ENCODE assay signal across 21 mouse cellular contexts in the genomic region with DNA sequence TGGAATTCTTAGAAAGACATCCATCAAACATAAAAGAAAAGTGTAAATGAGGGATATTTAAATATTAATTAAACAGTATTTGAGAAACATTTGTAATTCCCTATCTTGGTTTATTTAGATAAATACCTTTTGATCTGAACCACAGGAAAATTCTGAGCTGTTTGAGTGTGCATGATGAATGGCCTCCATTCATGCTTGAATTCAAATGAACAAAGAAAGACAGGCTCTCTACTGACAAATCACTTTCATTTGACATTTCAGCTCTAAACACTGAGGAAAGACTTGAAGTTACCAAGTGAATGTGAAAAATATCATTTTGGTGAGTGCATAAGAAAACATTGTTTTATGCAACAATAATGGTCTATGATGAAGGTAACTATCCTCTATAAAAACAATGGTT.
"Had no signal": no experiment of that assay in that cellular context is flagged by ENCODE, and none has a peak within 500 bp of the region (broad histone marks: within the 10 kb centered on the region; RNA-seq: fewer than 3 reads in every experiment).

No protein-coding gene starts in this region.

- DNase-seq: liver, embryonic 13.5 days; liver, postnatal 0 days; lung, adult 2 months; lung, postnatal 14 days; lung, postnatal 36 days; right cerebral cortex, postnatal 14 days; thymus, adult 2 months; thymus, postnatal 25 days had no signal

- H3K9me3 ChIP-seq: liver, embryonic 13.5 days; liver, embryonic 15.5 days; lung, embryonic 15.5 days; megakaryocyte, embryonic 14.5 days; midbrain, embryonic 10.5 days; midbrain, embryonic 12.5 days; midbrain, embryonic 15.5 days; neural tube, embryonic 13.5 days; neural tube, embryonic 15.5 days; stomach, embryonic 15.5 days had no signal

- H3K27ac ChIP-seq: liver, embryonic 13.5 days; liver, embryonic 15.5 days; lung, embryonic 15.5 days; macrophage; midbrain, embryonic 10.5 days; midbrain, embryonic 12.5 days; midbrain, embryonic 15.5 days; neural tube, embryonic 13.5 days; neural tube, embryonic 15.5 days; stomach, embryonic 15.5 days; stomach, postnatal 0 days had no signal

- H3K4me1 ChIP-seq: liver, embryonic 13.5 days; liver, embryonic 15.5 days; lung, embryonic 15.5 days; megakaryocyte, embryonic 14.5 days; midbrain, embryonic 10.5 days; midbrain, embryonic 12.5 days; midbrain, embryonic 15.5 days; neural tube, embryonic 13.5 days; neural tube, embryonic 15.5 days; stomach, embryonic 15.5 days had no signal

- H3K4me2 ChIP-seq: liver, embryonic 13.5 days; liver, embryonic 15.5 days; lung, embryonic 15.5 days; midbrain, embryonic 12.5 days; midbrain, embryonic 15.5 days; neural tube, embryonic 13.5 days; neural tube, embryonic 15.5 days; stomach, embryonic 15.5 days had no signal

- H3K36me3 ChIP-seq: liver, embryonic 13.5 days; liver, embryonic 15.5 days; lung, embryonic 15.5 days; midbrain, embryonic 10.5 days; midbrain, embryonic 12.5 days; midbrain, embryonic 15.5 days; neural tube, embryonic 13.5 days; neural tube, embryonic 15.5 days; stomach, embryonic 15.5 days had no signal

- H3K9ac ChIP-seq: liver, embryonic 13.5 days; liver, embryonic 15.5 days; liver, postnatal 0 days; lung, embryonic 15.5 days; midbrain, embryonic 12.5 days; midbrain, embryonic 15.5 days; neural tube, embryonic 13.5 days; neural tube, embryonic 15.5 days; stomach, embryonic 15.5 days had no signal

- ATAC-seq: liver, postnatal 0 days; lung, postnatal 0 days; midbrain, embryonic 15.5 days had no signal

- H3K27me3 ChIP-seq: liver, embryonic 13.5 days; liver, embryonic 15.5 days; lung, embryonic 15.5 days; megakaryocyte, embryonic 14.5 days; midbrain, embryonic 12.5 days; midbrain, embryonic 15.5 days; neural tube, embryonic 13.5 days; neural tube, embryonic 15.5 days; stomach, embryonic 15.5 days had no signal

- H3K4me3 ChIP-seq: liver, embryonic 13.5 days; liver, embryonic 15.5 days; lung, embryonic 15.5 days; megakaryocyte, embryonic 14.5 days; midbrain, embryonic 10.5 days; midbrain, embryonic 12.5 days; midbrain, embryonic 15.5 days; myocyte; neural tube, embryonic 13.5 days; neural tube, embryonic 15.5 days; stomach, embryonic 15.5 days had no signal
